8 mouse cellular contexts compared by ENCODE assay signal in the genomic region with DNA sequence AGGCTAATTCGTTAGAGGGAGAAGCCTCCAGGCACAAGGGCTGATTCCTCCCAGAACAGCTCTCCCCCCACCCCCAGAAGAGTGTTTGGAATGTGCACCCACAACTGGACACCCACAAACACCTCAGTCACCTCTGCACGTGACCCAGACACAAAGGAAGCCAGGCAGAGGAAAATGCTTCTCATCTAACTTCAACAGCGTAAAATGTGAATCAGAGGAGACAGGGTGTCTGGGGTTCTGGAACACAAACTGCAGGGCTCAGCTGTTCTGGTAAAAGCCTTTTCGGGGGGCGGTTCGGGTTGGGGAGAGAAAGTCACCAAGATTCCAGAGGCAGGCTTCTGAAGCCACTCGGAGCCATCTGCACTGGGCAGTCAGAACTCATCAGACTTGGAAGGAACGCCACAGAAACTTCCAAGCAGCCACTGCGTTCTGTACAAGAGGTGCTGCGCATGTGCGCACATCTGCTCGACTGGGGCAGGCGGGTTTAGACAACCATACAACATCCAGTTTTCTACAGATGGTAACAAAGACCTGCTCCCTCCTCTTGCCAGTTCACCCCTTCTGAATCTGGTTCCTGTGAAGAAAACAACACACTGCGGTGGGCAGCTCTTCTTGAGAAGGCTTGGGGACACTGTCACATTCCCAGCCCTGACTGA. TPM values are rescaled to one million over a fixed set of nuclear protein-coding genes. Genes with fewer than 3 reads are reported as not detected.
DNase-seq lines count a peak whose midpoint lies in the region; ATAC-seq lines count a peak whose summit lies in the region.

No protein-coding gene starts in this region.

- DNase-seq in adrenal gland, postnatal 36 days, result peak; percentile 9 to 21
- DNase-seq in adrenal gland, adult (ENCODE audit: inconsistent age in 2 of 2, low spot score in 1 of 2), result no peak
- DNase-seq in layer of hippocampus, postnatal 36 days, result peak; percentile 12 to 20
- no peak for DNase-seq in layer of hippocampus, adult 9-11 months
- peak; percentile 35 for DNase-seq in fibroblast of lung, adult 2 months (ENCODE audit: low read depth)
- peak; percentile 85 for DNase-seq in midbrain, embryonic 11.5 days (ENCODE audit: low spot score, missing footprints)
- DNase-seq in ovary, postnatal 14 days (ENCODE audit: low spot score), result no peak
- no peak for DNase-seq in MN1 (ENCODE audit: low spot score)

- no peaks in the 10 kb centered on the region; the same call in 1 of the 2 replicates for H3K9me3 ChIP-seq in midbrain, embryonic 11.5 days (ENCODE audit: control insufficient read depth, low read length)

- no peak overlapping the region; the same call in 1 of the 2 replicates for H3K27ac ChIP-seq in midbrain, embryonic 11.5 days (ENCODE audit: low read depth, low read length)

- no peak overlapping the region for H3K4me2 ChIP-seq in midbrain, embryonic 11.5 days

- 0 out of 2 replicates have a peak, but pooled peaks cover 3% of the 10 kb centered on the region for H3K4me1 ChIP-seq in midbrain, embryonic 11.5 days (ENCODE audit: control insufficient read depth, insufficient read depth, low read length)

- H3K27me3 ChIP-seq in midbrain, embryonic 11.5 days (ENCODE audit: control insufficient read depth, insufficient read depth, low read length), result no peaks in the 10 kb centered on the region

- no peak overlapping the region; the same call in 1 of the 2 replicates for H3K9ac ChIP-seq in midbrain, embryonic 11.5 days (ENCODE audit: low read length)

- H3K4me3 ChIP-seq in midbrain, embryonic 11.5 days (ENCODE audit: low read depth, low read length), result no peak overlapping the region

- no peak for ATAC-seq in midbrain, embryonic 11.5 days (ENCODE audit: low FRiP score)

- H3K36me3 ChIP-seq in midbrain, embryonic 11.5 days (ENCODE audit: control insufficient read depth, insufficient read depth, low read length), result no peaks in the 10 kb centered on the region

- WGBS in midbrain, embryonic 11.5 days, result 58% methylated on average over 14 of the region's 14 CpGs

RNA-seq across cellular contexts. Expression of a gene that starts 56.0 kb away (rescaled TPM):
- under 1 TPM; 0.10 TPM for total RNA-seq in adrenal gland, postnatal 36 days (2021)
- total RNA-seq in layer of hippocampus, postnatal 36 days (2021), result under 1 TPM in 1 of 2 experiments, not detected in 1; 0.10 TPM
- not detected in 2 replicates for polyA plus RNA-seq in midbrain, embryonic 11.5 days (2014; fragmentation: Nextera tagmentation; extraction: Ambion mirVana)

RNA-seq across cellular contexts. Expression of a gene that starts 59.7 kb away (rescaled TPM):
- 1 to 10 TPM; 2.2 to 3.2 TPM for total RNA-seq in adrenal gland, postnatal 36 days (2021)
- total RNA-seq in layer of hippocampus, postnatal 36 days (2021), result 1 to 10 TPM; 1.8 to 2.0 TPM
- polyA plus RNA-seq in midbrain, embryonic 11.5 days (2014; fragmentation: Nextera tagmentation; extraction: Ambion mirVana), result 3.3 and 4.5 TPM in 2 replicates

Comparison
In these comparisons a context has a peak if more than half of its experiments do, and no peak if none do; other contexts are left out.
1. DNase-seq: peak in adrenal gland, postnatal 36 days (2 of 2), layer of hippocampus, postnatal 36 days (2 of 2), fibroblast of lung, adult 2 months (single experiment) and midbrain, embryonic 11.5 days (single experiment); none in adrenal gland, adult (0 of 2), layer of hippocampus, adult 9-11 months (single experiment), ovary, postnatal 14 days (single experiment) and MN1 (single experiment).